Comparison of ENCODE assay signal across 11 mouse cellular contexts in genomic region chr4:52361751-52362150, GRCm38 (mm10).
A peak's percentile ranks its signal among the peaks of the same experiment; 100 is the strongest.
DNase-seq lines count a peak whose midpoint lies in the region; ATAC-seq and TF ChIP-seq lines count a peak whose summit lies in the region.
"Had no signal": no experiment of that assay in that cellular context is flagged by ENCODE, and none has a peak within 500 bp of the region (broad histone marks: within the 10 kb centered on the region; RNA-seq: fewer than 3 reads in every experiment).

No protein-coding gene starts in this region.

- no peaks in the 10 kb centered on the region for H3K9me3 ChIP-seq in limb, embryonic 11.5 days (ENCODE audit: control insufficient read depth, low read length)
- no peaks in the 10 kb centered on the region for H3K9me3 ChIP-seq in limb, embryonic 10.5 days (replicated peaks)
- no peaks in the 10 kb centered on the region for H3K9me3 ChIP-seq in ES-E14 (ENCODE audit: control insufficient read depth, insufficient read depth, low read depth, low read length)

- H3K36me3 ChIP-seq in heart, adult 2 months (ENCODE audit: control insufficient read depth, insufficient read depth, low read length) = no peaks in the 10 kb centered on the region
- no peaks in the 10 kb centered on the region for H3K36me3 ChIP-seq in limb, embryonic 11.5 days (ENCODE audit: control insufficient read depth, insufficient read depth, low read length)
- H3K36me3 ChIP-seq in limb, embryonic 10.5 days = no peaks in the 10 kb centered on the region
- H3K36me3 ChIP-seq in ES-E14 (ENCODE audit: control insufficient read depth, insufficient read depth, low read length, poor library complexity, severe bottlenecking) = no peaks in the 10 kb centered on the region

- intact Hi-C loops in heart, adult 2 months (cut with DNase I) = no loop called here

- ATAC-seq in limb, embryonic 11.5 days (ENCODE audit: insufficient number of reproducible peaks, low FRiP score, low TSS enrichment, low read depth) = no peak
- ATAC-seq: CD4-positive, CD25-positive, alpha-beta regulatory T cell, adult 4 months; forebrain, embryonic 14.5 days had no signal

- no peaks in the 10 kb centered on the region for H3K79me2 ChIP-seq in heart, adult 2 months (replicated peaks; ENCODE audit: control insufficient read depth, insufficient read depth, low read length)

- WGBS in heart, adult 2 months = 60% methylated on average over 6 of the region's 6 CpGs
- 67% methylated on average over 6 of the region's 6 CpGs for WGBS in limb, embryonic 11.5 days
- 62% methylated on average over 6 of the region's 6 CpGs for whole genome bisulfite sequencing in limb, embryonic 10.5 days

- no peak for TF ChIP-seq EP300 in heart, adult 2 months (IDR thresholded peaks at IDR 0.05; ENCODE audit: insufficient read depth, low read depth, low read length)

- no peak overlapping the region for H3K9ac ChIP-seq in heart, adult 2 months (ENCODE audit: low read depth, low read length)
- no peak overlapping the region for H3K9ac ChIP-seq in limb, embryonic 11.5 days (ENCODE audit: low read length)
- H3K9ac ChIP-seq in ES-E14 (ENCODE audit: insufficient read depth, low read depth, low read length, poor library complexity, severe bottlenecking) = no peak overlapping the region

- TF ChIP-seq POLR2A in heart, adult 2 months (IDR thresholded peaks at IDR 0.05; ENCODE audit: insufficient read depth, low read depth, low read length) = no peak

- H3K27me3 ChIP-seq in heart, adult 2 months (ENCODE audit: control insufficient read depth, insufficient read depth, low read length) = no peaks in the 10 kb centered on the region
- H3K27me3 ChIP-seq in limb, embryonic 11.5 days (ENCODE audit: control insufficient read depth, insufficient read depth, low read length) = no peaks in the 10 kb centered on the region
- H3K27me3 ChIP-seq in limb, embryonic 10.5 days (ENCODE audit: low read depth, poor library complexity, severe bottlenecking) = no peaks in the 10 kb centered on the region

- TF ChIP-seq CTCF in heart, adult 2 months (IDR thresholded peaks at IDR 0.05) = peak; percentile 20

- no peak overlapping the region for H3K4me2 ChIP-seq in limb, embryonic 11.5 days (ENCODE audit: low read depth, severe bottlenecking)

- in situ Hi-C loops in ES-E14 (cut with MboI; ENCODE audit: low sequenced_read_pairs in 2 of 2, unreplicated experiment in 2 of 2) = no loop called here

- no peak overlapping the region for H3K4me3 ChIP-seq in heart, adult 2 months
- H3K4me3 ChIP-seq in limb, embryonic 11.5 days (ENCODE audit: low read depth, low read length) = no peak overlapping the region
- H3K4me3 ChIP-seq in limb, embryonic 10.5 days = no peak overlapping the region
- H3K4me3 ChIP-seq in ES-E14 (ENCODE audit: insufficient read depth in 1 of 2, low read depth in 1 of 2, low read length in 2 of 2, poor library complexity in 1 of 2, severe bottlenecking in 1 of 2) = no peak overlapping the region

- no peak for DNase-seq in heart, adult 2 months
- DNase-seq in heart, postnatal 4 days = no peak
- DNase-seq in limb, embryonic 11.5 days (ENCODE audit: low spot score) = peak; percentile 22
- DNase-seq in limb, embryonic 10.5 days (ENCODE audit: low spot score) = no peak
- peak; percentile 34 for DNase-seq in ES-E14 (ENCODE audit: low read depth, low spot score)
- DNase-seq in kidney, postnatal 14 days = peak; percentile 3
- no peak for DNase-seq in c-Kit-positive CD71-positive TER-119-positive erythroid progenitor cells, embryonic 14.5 days (ENCODE audit: low spot score)
- DNase-seq: gastrocnemius, postnatal 36 days; thymus, adult 18-20 months had no signal

- no peaks in the 10 kb centered on the region for H3K4me1 ChIP-seq in heart, adult 2 months (ENCODE audit: control insufficient read depth, insufficient read depth, low read length)
- no peaks in the 10 kb centered on the region for H3K4me1 ChIP-seq in limb, embryonic 11.5 days (ENCODE audit: control insufficient read depth, insufficient read depth, low read length)
- H3K4me1 ChIP-seq in limb, embryonic 10.5 days = no peaks in the 10 kb centered on the region
- no peaks in the 10 kb centered on the region for H3K4me1 ChIP-seq in ES-E14 (ENCODE audit: control insufficient read depth in 2 of 2, insufficient read depth in 2 of 2, low read length in 2 of 2, poor library complexity in 1 of 2)

- no peak overlapping the region for H3K27ac ChIP-seq in heart, adult 2 months
- H3K27ac ChIP-seq in limb, embryonic 11.5 days (replicated peaks; ENCODE audit: low read depth, low read length) = no peak overlapping the region
- no peak overlapping the region for H3K27ac ChIP-seq in limb, embryonic 10.5 days
- no peak overlapping the region for H3K27ac ChIP-seq in ES-E14 (ENCODE audit: insufficient read depth, low read depth, low read length, poor library complexity, severe bottlenecking)

TF ChIP-seq in ES-E14, 5 proteins besides CTCF, POLR2A, EP300 and RAD21:
- TF ChIP-seq ZC3H11A (IDR thresholded peaks at IDR 0.05; ENCODE audit: borderline replicate concordance, low read depth, low read length) (0 out of 2 replicates have a peak, but pooled peaks have one; percentile 5), ZNF384 (IDR thresholded peaks at IDR 0.05; ENCODE audit: low read depth, low read length) (no peak)
TF ChIP-seq in ES-E14: peak in this region for 1.

Comparison
In these comparisons a context has a peak if more than half of its experiments do, and no peak if none do; other contexts are left out.
1. DNase-seq: peak in limb, embryonic 11.5 days (single experiment), ES-E14 (single experiment) and kidney, postnatal 14 days (single experiment); none in heart, adult 2 months (0 of 2), heart, postnatal 4 days (single experiment), limb, embryonic 10.5 days (single experiment) and c-Kit-positive CD71-positive TER-119-positive erythroid progenitor cells, embryonic 14.5 days (single experiment).